Mouse (Mus musculus): Measurements from ENCODE around the gene Ndufv1. TPM values are rescaled to one million over a fixed set of nuclear protein-coding genes. Genes with fewer than 3 reads are reported as not detected.
"Not testable (repeated sequence)": the region's sequence is repeated elsewhere in the genome, so short reads cannot be mapped to it uniquely, and the experiment has no call there.

Ndufv1 gene
- total RNA-seq, 1 experiment from 2014 or later = 200 TPM

DNA sequence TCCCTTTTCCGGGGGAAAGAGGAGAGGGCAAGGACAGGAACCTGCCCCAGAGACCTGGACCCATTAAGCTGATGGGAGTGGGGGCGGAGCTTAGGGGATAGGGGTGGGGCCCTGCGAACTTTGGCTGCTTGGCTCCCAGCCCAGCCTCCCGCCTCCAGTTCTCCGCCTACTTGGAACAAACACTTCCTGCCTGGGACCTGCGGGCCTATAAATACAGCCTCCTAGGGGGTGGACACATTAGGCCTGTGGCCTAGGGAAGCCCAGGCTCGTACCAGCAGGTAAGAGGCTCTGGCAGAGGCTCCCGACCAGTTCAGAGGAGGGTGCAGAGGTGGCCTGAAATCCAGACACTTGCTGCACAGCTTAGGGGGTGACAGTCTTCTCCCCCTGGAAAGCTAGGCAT lies 26.3 kb downstream of the Ndufv1 start, which contains the start of gene Acy3:
Gene Acy3, plus strand, starts transcription at position 237 of the 400 bp plus-strand sequence.
- ATAC-seq (replicated peaks; ENCODE audit: low read depth, poor library complexity, severe bottlenecking) = peak; percentile 67

DNA sequence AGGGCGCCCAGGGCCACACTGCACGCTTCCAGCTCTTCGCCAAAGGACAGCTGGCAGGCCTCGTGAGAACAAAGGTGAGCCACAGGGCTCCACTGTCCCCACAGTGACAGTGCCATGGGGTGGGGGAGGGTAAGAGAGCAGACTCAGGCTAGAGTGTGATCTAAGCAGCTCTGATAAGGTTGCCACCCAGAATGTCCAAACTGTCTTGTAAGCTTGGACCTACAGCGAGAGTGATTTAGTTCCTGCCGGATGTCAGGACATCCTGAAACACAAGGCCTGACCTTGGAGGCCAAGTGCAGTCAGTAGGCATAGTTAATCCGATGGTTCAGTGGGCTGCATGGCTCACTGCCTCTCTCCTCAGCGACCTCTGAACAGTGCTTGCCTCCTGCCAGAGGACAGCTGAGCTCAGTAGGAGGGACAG lies 27.3 kb downstream of the Ndufv1 start:
- 0 out of 2 replicates have a peak, but pooled peaks have one; percentile 13 for ATAC-seq (replicated peaks; ENCODE audit: low read depth, poor library complexity, severe bottlenecking)

DNA sequence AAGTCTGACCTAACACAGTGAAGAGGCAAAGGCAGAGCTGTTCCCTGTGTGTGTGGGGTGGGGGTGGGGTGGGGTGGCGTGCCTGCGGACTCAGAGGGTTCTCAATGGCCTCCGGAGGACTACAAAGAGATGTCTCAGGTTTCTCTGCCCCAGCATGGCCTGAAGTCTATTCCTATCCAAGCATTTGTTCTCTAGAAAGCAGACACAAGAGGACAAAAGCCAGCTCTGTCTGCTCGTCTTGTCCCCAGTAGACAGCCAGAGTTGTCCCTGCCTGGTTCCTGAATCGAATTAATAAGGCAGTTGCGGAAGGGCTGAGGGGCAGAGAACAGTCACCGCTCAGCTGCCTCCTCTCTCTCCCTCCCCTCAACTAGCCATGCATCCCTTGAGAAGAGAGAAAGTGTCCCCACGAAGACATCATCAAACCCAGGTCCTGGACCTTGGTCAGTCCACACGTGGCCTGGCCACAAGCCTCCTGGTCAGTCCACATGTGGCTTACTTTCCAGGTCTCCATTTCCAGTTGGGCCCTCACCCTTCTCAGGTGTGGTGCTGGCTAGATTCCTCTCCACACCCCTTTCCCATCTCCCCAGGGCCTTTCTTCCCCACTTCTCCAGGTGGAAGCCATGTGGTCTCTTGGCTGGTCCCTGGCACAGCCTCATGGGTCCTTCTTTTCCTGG lies 28.9 kb downstream of the Ndufv1 start:
- ATAC-seq (replicated peaks; ENCODE audit: low read depth, poor library complexity, severe bottlenecking) = no peak

DNA sequence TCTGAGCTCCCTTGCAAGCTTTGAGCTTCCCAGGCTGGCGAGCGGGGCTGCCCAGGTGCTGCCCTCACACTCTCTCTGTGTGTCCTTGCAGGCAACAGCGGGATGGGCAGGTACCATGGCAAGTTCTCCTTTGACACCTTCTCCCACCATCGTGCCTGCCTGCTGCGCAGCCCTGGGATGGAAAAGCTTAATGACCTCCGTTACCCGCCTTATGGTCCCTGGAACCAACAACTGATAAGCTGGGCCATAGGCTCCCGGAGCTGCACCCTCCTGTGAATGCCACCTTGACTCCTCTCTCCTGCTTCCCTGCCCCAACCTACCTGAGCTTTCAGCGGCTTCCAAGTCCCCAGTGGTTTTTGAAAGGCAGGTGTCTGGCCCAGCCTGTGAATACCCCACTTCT lies 31.7 kb downstream of the Ndufv1 start:
- no peak for ATAC-seq (replicated peaks; ENCODE audit: low read depth, poor library complexity, severe bottlenecking)

DNA sequence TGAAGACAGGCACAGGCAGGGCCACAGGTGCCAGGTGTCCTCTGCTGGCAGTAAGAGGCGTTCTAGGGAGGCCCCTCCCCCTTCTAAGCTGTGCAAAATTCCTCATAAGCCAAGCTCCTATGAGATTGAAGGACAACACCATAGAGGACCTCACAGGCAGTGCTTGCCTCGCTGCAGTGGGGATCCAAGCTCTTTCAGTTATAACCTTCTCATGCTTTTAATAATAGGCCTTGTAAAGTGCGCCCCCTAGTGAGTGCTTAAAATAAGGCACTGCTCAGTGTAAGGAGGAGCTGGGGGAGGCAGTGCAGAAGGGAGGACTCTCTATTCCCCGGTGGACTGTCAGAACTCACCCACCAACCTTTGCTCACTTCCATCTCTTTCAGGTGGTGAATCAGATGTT lies 32.3 kb downstream of the Ndufv1 start:
- peak; percentile 76 for ATAC-seq (replicated peaks; ENCODE audit: low read depth, poor library complexity, severe bottlenecking)

DNA sequence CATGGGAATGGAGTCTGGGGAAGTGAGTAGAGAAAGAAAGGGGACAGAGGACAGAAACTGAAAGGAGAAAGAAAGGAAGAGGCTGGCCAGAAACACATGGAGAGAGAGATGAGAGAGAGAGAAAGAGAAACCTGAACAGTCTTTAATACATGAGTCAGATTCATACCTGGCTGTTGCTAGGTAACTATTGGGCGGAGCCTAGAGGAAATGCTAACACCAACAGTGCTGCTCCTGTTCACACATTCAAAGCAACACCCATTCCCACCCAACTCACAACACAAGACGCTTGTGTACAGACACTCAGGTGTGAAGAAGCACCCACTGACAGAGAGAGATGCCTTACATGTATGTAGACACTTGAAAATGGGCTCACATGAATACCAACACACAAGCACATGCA lies 36.7 kb downstream of the Ndufv1 start:
- no peak for ATAC-seq (replicated peaks; ENCODE audit: low read depth, poor library complexity, severe bottlenecking)

DNA sequence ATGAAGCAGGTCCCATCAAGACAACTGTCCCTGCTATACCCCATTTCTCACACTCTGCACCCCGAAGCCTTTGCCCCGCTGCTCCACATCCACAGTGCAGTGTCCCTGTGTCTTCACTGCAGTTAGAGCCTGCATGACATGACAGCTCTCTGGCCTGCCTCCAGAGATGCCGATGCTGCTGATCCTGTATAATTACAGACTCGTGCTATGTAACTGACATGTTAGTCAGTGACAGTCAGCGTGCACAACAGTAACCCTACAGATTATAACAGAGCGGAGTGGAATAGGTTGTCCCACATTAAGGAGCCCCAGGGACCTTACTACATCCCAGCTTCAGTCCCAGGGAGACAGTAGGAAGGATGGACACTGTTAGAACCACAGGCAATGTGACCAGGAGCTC lies 38.0 kb downstream of the Ndufv1 start:
- not testable (repeated sequence) for ATAC-seq (replicated peaks; ENCODE audit: low read depth, poor library complexity, severe bottlenecking)

DNA sequence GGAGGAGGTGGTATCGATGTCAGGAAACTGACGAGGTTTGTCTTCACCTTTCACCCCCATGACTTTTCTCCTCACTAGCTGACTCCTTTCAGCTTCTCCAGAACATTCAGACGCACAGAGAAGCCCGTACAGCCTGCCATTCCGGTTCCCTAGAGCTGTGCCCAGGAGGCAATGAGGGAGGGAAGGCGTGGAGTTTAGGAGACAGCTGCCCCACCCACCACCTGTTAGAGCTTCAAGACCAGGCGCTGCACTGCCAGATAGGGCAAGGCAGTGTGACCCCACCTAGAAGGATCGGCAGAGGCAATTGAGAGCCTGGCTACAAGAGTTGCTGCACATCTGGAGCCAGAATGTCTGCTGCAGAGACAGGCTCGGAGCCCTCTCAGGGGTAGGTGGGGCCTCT lies 40.4 kb downstream of the Ndufv1 start, which contains the start of gene Aldh3b2:
Gene Aldh3b2, plus strand, starts transcription at position 100 of the 400 bp plus-strand sequence.
- ATAC-seq (replicated peaks; ENCODE audit: low read depth, poor library complexity, severe bottlenecking) = 0 out of 2 replicates have a peak, but pooled peaks have one; percentile 32

DNA sequence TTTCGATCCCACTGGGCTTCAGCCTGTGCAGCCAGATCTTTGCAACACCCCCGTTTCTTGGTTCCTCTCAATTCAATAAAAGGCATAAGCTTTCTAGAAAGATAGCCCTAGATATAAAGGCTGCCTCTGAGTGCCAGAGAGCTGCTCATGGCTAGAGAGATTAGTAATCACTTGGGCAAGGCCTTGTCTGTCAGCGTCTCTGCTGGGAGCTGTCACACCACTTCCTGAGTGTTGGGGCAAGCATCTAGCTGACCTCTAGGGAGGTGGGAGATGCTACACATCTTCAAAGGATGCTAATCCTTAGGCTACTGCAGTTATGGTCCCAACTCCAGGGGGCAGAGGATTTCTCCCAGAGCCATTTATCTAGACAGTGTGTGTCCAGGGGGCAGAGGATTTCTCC lies 45.3 kb downstream of the Ndufv1 start:
- ATAC-seq (replicated peaks; ENCODE audit: low read depth, poor library complexity, severe bottlenecking) = no peak

DNA sequence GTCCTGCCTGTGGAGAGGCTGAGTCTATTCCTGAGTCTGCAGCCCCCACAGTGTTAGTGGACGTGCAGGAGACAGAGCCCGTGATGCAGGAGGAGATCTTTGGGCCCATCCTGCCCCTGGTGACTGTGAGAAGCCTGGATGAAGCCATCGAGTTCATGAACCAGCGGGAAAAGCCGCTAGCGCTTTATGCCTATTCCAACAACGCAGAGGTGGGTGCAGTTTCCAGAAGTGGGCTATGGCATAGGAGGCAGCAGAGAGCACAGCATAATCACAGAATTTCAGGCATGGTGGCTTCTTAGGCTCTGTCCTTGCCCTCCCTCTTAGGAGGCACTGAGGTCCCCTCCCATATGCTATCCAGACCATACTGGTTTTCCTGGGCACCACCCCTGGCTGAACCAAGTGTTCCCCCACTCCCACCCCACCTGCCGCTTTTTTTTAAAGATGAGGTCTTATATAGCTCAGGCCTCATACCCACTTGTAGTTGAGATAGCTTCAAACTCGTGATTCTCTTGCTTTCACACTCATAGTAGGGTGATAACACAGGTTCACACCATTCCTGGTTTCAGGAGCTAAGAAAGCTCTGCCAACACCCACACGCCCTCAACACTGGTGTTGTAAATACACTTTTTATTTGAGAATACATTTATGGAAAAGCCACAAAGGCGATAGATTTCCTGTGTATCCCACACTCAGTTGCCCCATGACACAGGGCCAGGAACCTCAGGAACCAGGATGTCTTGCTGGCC lies 46.1 kb downstream of the Ndufv1 start:
- peak; percentile 49; the same call in 1 of the 2 replicates for ATAC-seq (replicated peaks; ENCODE audit: low read depth, poor library complexity, severe bottlenecking)

DNA sequence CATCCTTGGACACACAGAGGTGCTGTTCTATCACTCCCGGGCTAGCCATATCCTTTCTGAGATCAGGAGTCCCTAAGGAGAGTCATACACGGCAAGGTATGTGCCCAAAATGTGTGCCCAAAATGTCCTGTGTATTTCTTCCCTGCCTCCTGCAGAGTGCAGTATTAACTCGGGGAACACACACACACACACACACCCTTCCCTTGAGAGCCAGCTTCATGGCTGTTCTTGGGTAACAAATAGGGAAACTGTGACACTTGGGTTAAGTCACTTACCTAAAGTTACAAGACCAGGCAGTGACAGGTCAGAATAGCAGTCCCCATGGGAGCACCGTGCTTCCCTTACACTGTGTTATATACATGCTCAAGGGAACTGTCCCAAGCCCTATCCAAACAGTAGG lies 48.6 kb downstream of the Ndufv1 start:
- no peak for ATAC-seq (replicated peaks; ENCODE audit: low read depth, poor library complexity, severe bottlenecking)

DNA sequence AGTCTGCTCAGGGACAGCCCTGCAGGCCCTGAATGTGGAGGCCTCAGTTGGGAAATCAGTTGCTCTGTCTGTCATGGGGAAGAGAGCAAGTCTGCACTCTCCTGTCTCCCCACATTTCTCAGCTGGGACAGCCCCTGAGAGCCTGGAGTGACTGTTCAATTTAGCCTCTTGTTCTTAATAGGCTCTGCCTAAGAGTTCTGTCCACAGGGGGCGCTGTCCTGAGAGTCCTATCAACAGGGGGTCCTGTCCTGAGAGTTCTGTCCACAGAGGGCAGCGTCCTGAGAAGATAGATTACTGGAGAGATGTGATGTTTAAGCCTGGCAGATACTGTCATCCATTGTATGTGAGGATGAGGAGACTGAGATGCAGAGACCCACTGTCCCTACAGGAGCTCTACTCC lies 50.1 kb downstream of the Ndufv1 start:
- no peak for ATAC-seq (replicated peaks; ENCODE audit: low read depth, poor library complexity, severe bottlenecking)

DNA sequence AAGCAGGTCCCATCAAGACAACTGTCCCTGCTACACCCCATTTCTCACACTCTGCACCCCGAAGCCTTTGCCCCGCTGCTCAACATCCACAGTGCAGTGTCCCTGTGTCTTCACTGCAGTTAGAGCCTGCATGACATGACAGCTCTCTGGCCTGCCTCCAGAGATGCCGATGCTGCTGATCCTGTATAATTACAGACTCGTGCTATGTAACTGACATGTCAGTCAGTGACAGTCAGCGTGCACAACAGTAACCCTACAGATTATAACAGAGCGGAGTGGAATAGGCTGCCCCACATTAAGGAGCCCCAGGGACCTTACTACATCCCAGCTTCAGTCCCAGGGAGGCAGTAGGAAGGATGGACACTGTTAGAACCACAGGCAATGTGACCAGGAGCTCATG lies 50.8 kb downstream of the Ndufv1 start:
- not testable (repeated sequence) for ATAC-seq (replicated peaks; ENCODE audit: low read depth, poor library complexity, severe bottlenecking)

DNA sequence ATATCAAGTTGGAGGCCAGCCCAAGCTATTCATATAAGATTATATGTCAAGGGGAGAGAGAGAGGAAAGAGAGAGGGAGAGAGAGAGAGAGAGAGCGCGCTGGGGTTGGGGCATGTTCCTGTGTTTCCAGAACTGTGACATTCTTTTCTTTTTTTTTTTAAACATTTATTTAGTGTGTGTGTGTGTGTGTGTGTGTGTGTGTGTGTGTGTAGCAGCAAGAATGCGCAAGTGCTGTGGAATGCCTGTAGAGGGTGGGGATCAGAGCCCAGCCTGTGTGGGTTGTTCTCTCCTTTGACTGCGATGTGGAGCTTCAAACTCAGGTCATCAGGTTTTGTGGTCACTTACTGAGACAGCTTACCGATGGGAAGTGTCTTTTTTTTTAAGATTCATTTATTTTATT lies 52.4 kb downstream of the Ndufv1 start:
- ATAC-seq (replicated peaks; ENCODE audit: low read depth, poor library complexity, severe bottlenecking) = no peak

DNA sequence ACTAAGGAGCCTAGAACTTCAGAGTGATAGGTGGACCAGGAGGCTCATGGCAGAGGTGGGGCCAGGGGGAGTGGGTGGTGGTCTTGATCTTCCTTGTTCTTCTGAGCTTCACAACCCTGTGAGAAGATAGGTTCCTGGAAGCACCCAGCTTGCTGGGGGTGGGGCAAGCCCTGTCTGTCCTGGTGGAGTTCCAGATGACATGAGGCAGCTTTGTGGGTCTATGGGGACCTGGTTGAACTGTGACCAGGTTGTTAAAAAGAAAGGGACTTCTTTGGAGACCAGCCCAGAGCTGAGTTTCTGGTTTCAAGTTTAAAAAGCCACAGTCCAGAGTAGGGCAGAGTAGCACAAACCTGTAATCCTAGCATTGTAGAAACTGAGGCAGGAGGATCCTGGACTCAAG lies 53.6 kb downstream of the Ndufv1 start:
- no peak for ATAC-seq (replicated peaks; ENCODE audit: low read depth, poor library complexity, severe bottlenecking)

DNA sequence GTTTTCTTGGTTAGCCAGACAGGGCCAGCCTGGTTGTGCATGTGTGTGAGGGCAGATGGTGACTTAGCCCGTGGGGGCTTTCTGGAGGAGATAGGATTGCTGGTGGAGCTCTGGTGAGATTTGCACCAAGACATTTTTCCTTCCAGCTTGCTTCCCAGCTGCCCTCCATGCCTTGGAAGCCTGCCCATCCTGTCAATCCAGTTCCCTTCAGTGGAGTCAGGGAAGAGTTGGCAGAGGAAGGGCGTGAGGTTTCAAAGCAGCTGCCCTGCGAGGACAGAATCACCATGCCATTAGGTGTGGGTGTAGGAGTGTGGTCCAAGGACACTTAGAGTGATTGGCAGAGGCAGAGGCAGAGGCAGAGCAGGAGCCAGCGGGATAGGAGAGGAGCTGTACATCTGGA lies 54.1 kb downstream of the Ndufv1 start, which contains the start of gene Aldh3b3:
Gene Aldh3b3, plus strand, starts transcription at position 176 of the 400 bp plus-strand sequence.
- ATAC-seq (replicated peaks; ENCODE audit: low read depth, poor library complexity, severe bottlenecking) = no peak

Other genes starting within 250 kb of the Ndufv1 start
- 36.5 and 51.6 TPM in 2 replicates for gene Kmt5b, start 245.4 kb downstream of the Ndufv1 start, total RNA-seq (2017)
- gene Chka, start 161.0 kb downstream of the Ndufv1 start, total RNA-seq (2017) = 30.9 and 46.5 TPM in 2 replicates
- gene Tcirg1, start 105.7 kb downstream of the Ndufv1 start, total RNA-seq (2017) = 37.0 and 49.2 TPM in 2 replicates
- 79.4 and 83.5 TPM in 2 replicates for gene Ndufs8, start 100.0 kb downstream of the Ndufv1 start, total RNA-seq (2017)
- 1.6 and 3.2 TPM in 2 replicates for gene Aldh3b1, start 83.0 kb downstream of the Ndufv1 start, total RNA-seq (2017)
- gene Unc93b1, start 77.6 kb downstream of the Ndufv1 start, total RNA-seq (2017) = 83.0 and 99.7 TPM in 2 replicates
- 0.41 TPM in 1 of 2 replicates, not detected in the other for gene Aldh3b3, start 54.2 kb downstream of the Ndufv1 start, total RNA-seq (2017)
- gene Aldh3b2, start 40.5 kb downstream of the Ndufv1 start, total RNA-seq (2017) = 0.59 TPM in 1 of 2 replicates, not detected in the other
- gene Acy3, start 26.2 kb downstream of the Ndufv1 start, total RNA-seq (2017) = 2.1 and 5.4 TPM in 2 replicates
- not detected in 2 replicates for gene Tbx10, start 20.1 kb downstream of the Ndufv1 start, total RNA-seq (2017)
- 7.9 and 22.1 TPM in 2 replicates for gene Nudt8, start 12.2 kb downstream of the Ndufv1 start, total RNA-seq (2017)
- gene Gm49405, start 12.2 kb downstream of the Ndufv1 start, total RNA-seq (2017) = 0.10 and 1.4 TPM in 2 replicates
- 0.41 and 3.6 TPM in 2 replicates for gene Doc2g, start 9.5 kb downstream of the Ndufv1 start, total RNA-seq (2017)
- gene Gstp1, start 25.2 kb upstream of the Ndufv1 start, total RNA-seq (2017) = 82.5 and 95.6 TPM in 2 replicates
- 0.69 and 8.6 TPM in 2 replicates for gene Gstp2, start 33.2 kb upstream of the Ndufv1 start, total RNA-seq (2017)
- gene Gstp3, start 46.8 kb upstream of the Ndufv1 start, total RNA-seq (2017) = 8.7 and 10.7 TPM in 2 replicates
- not detected in 2 replicates for gene Cabp2, start 68.8 kb upstream of the Ndufv1 start, total RNA-seq (2017)
- 20.3 and 22.3 TPM in 2 replicates for gene Cdk2ap2, start 84.4 kb upstream of the Ndufv1 start, total RNA-seq (2017)
- 8.6 and 9.0 TPM in 2 replicates for gene Pitpnm1, start 87.2 kb upstream of the Ndufv1 start, total RNA-seq (2017)
- 20.6 and 55.9 TPM in 2 replicates for gene Aip, start 113.1 kb upstream of the Ndufv1 start, total RNA-seq (2017)
- not detected in 2 replicates for gene Gpr152, start 127.0 kb upstream of the Ndufv1 start, total RNA-seq (2017)
- not detected in 2 replicates for gene Cabp4, start 131.2 kb upstream of the Ndufv1 start, total RNA-seq (2017)
- 90.1 and 104 TPM in 2 replicates for gene Coro1b, start 135.8 kb upstream of the Ndufv1 start, total RNA-seq (2017)
- gene Ptprcap, start 140.8 kb upstream of the Ndufv1 start, total RNA-seq (2017) = 140 and 184 TPM in 2 replicates
- 15.9 and 16.4 TPM in 2 replicates for gene Rps6kb2, start 150.5 kb upstream of the Ndufv1 start, total RNA-seq (2017)
- gene Carns1, start 162.7 kb upstream of the Ndufv1 start, total RNA-seq (2017) = 3.4 and 3.5 TPM in 2 replicates
- gene Tbc1d10c, start 178.5 kb upstream of the Ndufv1 start, total RNA-seq (2017) = 25.8 and 34.7 TPM in 2 replicates
- gene Ppp1ca, start 179.3 kb upstream of the Ndufv1 start, total RNA-seq (2017) = 450 and 486 TPM in 2 replicates
- 10.7 and 20.5 TPM in 2 replicates for gene Rad9a, start 188.9 kb upstream of the Ndufv1 start, total RNA-seq (2017)
- gene Clcf1, start 201.4 kb upstream of the Ndufv1 start, total RNA-seq (2017) = 2.0 and 5.0 TPM in 2 replicates
- not detected in 2 replicates for gene AC109138.7, start 201.6 kb upstream of the Ndufv1 start, total RNA-seq (2017)
- gene Pold4, start 219.1 kb upstream of the Ndufv1 start, total RNA-seq (2017) = 64.3 and 74.0 TPM in 2 replicates

Data from common myeloid progenitor, adult 5-6 weeks (primary cell).